Mouse (Mus musculus) liver, embryonic 14.5 days (tissue): ENCODE measurements around the gene Nr1d1.

Experiments used
- CTCF ChIP-seq: IDR thresholded peaks from 2 replicates; pipeline ENCODE4 v1.5.1; 2016; ENCODE audit warnings: antibody characterized with exemption, low read depth, control low read depth
- EP300 ChIP-seq: IDR thresholded peaks from 2 replicates; pipeline ENCODE4 v1.6.1; 2016; ENCODE audit warnings: antibody characterized with exemption, low read depth

GRCm38 (mm10) chr11:98734020-98734419 lies 41.1 kb downstream of the Nr1d1 start:
- TF ChIP-seq CTCF (peak; percentile 60), EP300 (no peak)
